In the genomic region with DNA sequence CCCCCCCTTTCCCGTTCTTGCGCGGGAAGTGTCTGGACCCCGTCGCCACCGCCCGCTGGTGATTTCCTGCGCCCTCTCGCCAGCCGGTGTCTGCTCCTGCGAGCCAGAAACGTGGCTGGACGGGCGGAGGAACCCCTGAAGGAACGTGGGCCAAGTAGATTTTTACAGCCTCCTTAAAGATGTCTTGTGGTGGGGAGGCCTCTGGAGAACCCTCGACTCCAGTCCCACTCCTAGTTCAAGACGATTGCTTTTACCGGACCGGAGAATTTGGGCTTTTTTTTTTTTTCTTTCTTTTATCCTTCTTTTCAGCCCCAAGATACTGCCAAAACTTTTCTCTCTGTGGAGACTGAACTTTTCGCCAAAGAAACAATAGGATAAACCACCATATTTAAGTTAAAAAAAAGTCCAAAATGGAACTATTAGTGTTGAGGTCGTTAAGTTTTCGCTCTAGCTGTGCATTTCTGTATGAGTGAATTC, we compare ENCODE assay signal across 8 mouse cellular contexts. TPM values are rescaled to one million over a fixed set of nuclear protein-coding genes. Genes with fewer than 3 reads are reported as not detected.
DNase-seq lines count a peak whose midpoint lies in the region; ATAC-seq and TF ChIP-seq lines count a peak whose summit lies in the region.

No protein-coding gene starts in this region.

- no peaks in the 10 kb centered on the region for H3K27me3 ChIP-seq in kidney, embryonic 15.5 days
- no peaks in the 10 kb centered on the region for H3K27me3 ChIP-seq in hindbrain, postnatal 0 days (ENCODE audit: insufficient read depth, low read length)
- H3K27me3 ChIP-seq in midbrain, embryonic 15.5 days (replicated peaks) = no peaks in the 10 kb centered on the region

- no peak for TF ChIP-seq CTCF in hindbrain, postnatal 0 days (IDR thresholded peaks at IDR 0.05; ENCODE audit: low read depth)

- H3K4me1 ChIP-seq in kidney, embryonic 15.5 days = peaks cover 19% of the 10 kb centered on the region
- H3K4me1 ChIP-seq in hindbrain, postnatal 0 days (ENCODE audit: insufficient read depth, low read length) = peaks cover 18% of the 10 kb centered on the region
- H3K4me1 ChIP-seq in midbrain, embryonic 15.5 days = peaks cover 36% of the 10 kb centered on the region

- H3K27ac ChIP-seq in kidney, embryonic 15.5 days = peak overlapping the region; percentile 94
- peak overlapping the region; percentile 77 for H3K27ac ChIP-seq in hindbrain, postnatal 0 days
- peak overlapping the region; percentile 90 for H3K27ac ChIP-seq in midbrain, embryonic 15.5 days

- H3K36me3 ChIP-seq in kidney, embryonic 15.5 days = peaks cover 9% of the 10 kb centered on the region
- H3K36me3 ChIP-seq in hindbrain, postnatal 0 days (ENCODE audit: insufficient read depth, low read length) = no peaks in the 10 kb centered on the region
- H3K36me3 ChIP-seq in midbrain, embryonic 15.5 days (replicated peaks) = 0 out of 2 replicates have a peak, but pooled peaks cover under 1% of the 10 kb centered on the region

- peak overlapping the region; percentile 92 for H3K4me3 ChIP-seq in kidney, embryonic 15.5 days (replicated peaks)
- H3K4me3 ChIP-seq in hindbrain, postnatal 0 days (ENCODE audit: low read length) = peak overlapping the region; percentile 60
- H3K4me3 ChIP-seq in midbrain, embryonic 15.5 days = peak overlapping the region; percentile 95

- H3K9me3 ChIP-seq in kidney, embryonic 15.5 days (replicated peaks) = no peaks in the 10 kb centered on the region
- H3K9me3 ChIP-seq in hindbrain, postnatal 0 days (ENCODE audit: low read length) = no peaks in the 10 kb centered on the region
- H3K9me3 ChIP-seq in midbrain, embryonic 15.5 days = no peaks in the 10 kb centered on the region

- peak; percentile 54 for ATAC-seq in kidney, embryonic 15.5 days (replicated peaks; ENCODE audit: low FRiP score)
- ATAC-seq in common myeloid progenitor, adult 5-6 weeks (replicated peaks; ENCODE audit: low read depth, poor library complexity, severe bottlenecking) = peak; percentile 33
- ATAC-seq in hindbrain, postnatal 0 days = no peak
- no peak for ATAC-seq in midbrain, embryonic 15.5 days (replicated peaks)
- no peak for ATAC-seq in monocyte, adult 5-6 weeks (replicated peaks; ENCODE audit: insufficient number of reproducible peaks, low FRiP score, low TSS enrichment, poor library complexity, severe bottlenecking)

- under 1% methylated on average over 22 of the region's 22 CpGs for WGBS in kidney, embryonic 15.5 days
- under 1% methylated on average over 22 of the region's 22 CpGs for WGBS in hindbrain, postnatal 0 days
- WGBS in midbrain, embryonic 15.5 days = under 1% methylated on average over 22 of the region's 22 CpGs

- intact Hi-C loops in left cerebral cortex, postnatal 10 days (cut with DNase I) = no loop called here

- DNase-seq in kidney, postnatal 25 days = no peak
- DNase-seq in hindbrain, postnatal 0 days (ENCODE audit: low spot score) = no peak
- no peak for DNase-seq in left cerebral cortex, postnatal 10 days (ENCODE audit: extremely low spot score in 1 of 2, low spot score in 2 of 2)
- no peak for DNase-seq in frontal cortex, postnatal 36 days (ENCODE audit: low spot score in 2 of 2)

- H3K4me2 ChIP-seq in kidney, embryonic 15.5 days = peak overlapping the region; percentile 63
- H3K4me2 ChIP-seq in hindbrain, postnatal 0 days (ENCODE audit: low read depth, low read length) = peak overlapping the region; percentile 76
- peak overlapping the region; percentile 57 for H3K4me2 ChIP-seq in midbrain, embryonic 15.5 days

- peak overlapping the region; percentile 95 for H3K9ac ChIP-seq in kidney, embryonic 15.5 days
- H3K9ac ChIP-seq in hindbrain, postnatal 0 days (replicated peaks; ENCODE audit: low read length) = peak overlapping the region; percentile 63
- H3K9ac ChIP-seq in midbrain, embryonic 15.5 days = peak overlapping the region; percentile 81

RNA-seq across cellular contexts. Expression of a gene that starts 0.7 kb away (rescaled TPM):
- 208 and 223 TPM in 2 replicates for polyA plus RNA-seq in kidney, embryonic 15.5 days (2015; fragmentation: Nextera tagmentation; extraction: Ambion mirVana)
- 123 and 125 TPM in 2 replicates for total RNA-seq in common myeloid progenitor, adult 5-6 weeks (2017)
- total RNA-seq in hindbrain, postnatal 0 days (2014; rRNA removed) = 29.4 and 32.6 TPM in 2 replicates
- 92.0 and 98.3 TPM in 2 replicates for polyA plus RNA-seq in hindbrain, postnatal 0 days (2015; fragmentation: Nextera tagmentation; extraction: Ambion mirVana)
- polyA plus RNA-seq in midbrain, embryonic 15.5 days (2015; fragmentation: Nextera tagmentation; extraction: Ambion mirVana) = 132 and 135 TPM in 2 replicates
- 55.0 to 78.3 TPM (median 61.4 TPM) in 3 replicates for total RNA-seq in monocyte, adult 5-6 weeks (2017)
- total RNA-seq in left cerebral cortex, postnatal 10 days (2021) = 10 to 100 TPM; 62.6 to 64.2 TPM

RNA-seq across cellular contexts. Expression of a gene that starts 0.9 kb away (rescaled TPM):
- polyA plus RNA-seq in kidney, embryonic 15.5 days (2015; fragmentation: Nextera tagmentation; extraction: Ambion mirVana) = 58.9 and 61.1 TPM in 2 replicates
- total RNA-seq in common myeloid progenitor, adult 5-6 weeks (2017) = 17.8 and 32.9 TPM in 2 replicates
- total RNA-seq in hindbrain, postnatal 0 days (2014; rRNA removed) = 54.3 and 55.5 TPM in 2 replicates
- 149 and 161 TPM in 2 replicates for polyA plus RNA-seq in hindbrain, postnatal 0 days (2015; fragmentation: Nextera tagmentation; extraction: Ambion mirVana)
- polyA plus RNA-seq in midbrain, embryonic 15.5 days (2015; fragmentation: Nextera tagmentation; extraction: Ambion mirVana) = 105 and 121 TPM in 2 replicates
- 51.9 to 61.1 TPM (median 55.7 TPM) in 3 replicates for total RNA-seq in monocyte, adult 5-6 weeks (2017)
- total RNA-seq in left cerebral cortex, postnatal 10 days (2021) = 100 to 1,000 TPM; 202 to 210 TPM

RNA-seq across cellular contexts. Expression of a gene that starts 44.5 kb away (rescaled TPM):
- 4.4 and 4.6 TPM in 2 replicates for polyA plus RNA-seq in kidney, embryonic 15.5 days (2015; fragmentation: Nextera tagmentation; extraction: Ambion mirVana)
- not detected in 2 replicates for total RNA-seq in common myeloid progenitor, adult 5-6 weeks (2017)
- total RNA-seq in hindbrain, postnatal 0 days (2014; rRNA removed) = 1.2 and 1.9 TPM in 2 replicates
- 2.4 and 2.7 TPM in 2 replicates for polyA plus RNA-seq in hindbrain, postnatal 0 days (2015; fragmentation: Nextera tagmentation; extraction: Ambion mirVana)
- 1.5 and 2.0 TPM in 2 replicates for polyA plus RNA-seq in midbrain, embryonic 15.5 days (2015; fragmentation: Nextera tagmentation; extraction: Ambion mirVana)
- total RNA-seq in monocyte, adult 5-6 weeks (2017) = not detected in 3 replicates
- total RNA-seq in left cerebral cortex, postnatal 10 days (2021) = under 1 TPM; 0.45 to 0.64 TPM

Comparison
In these comparisons a context has a peak if more than half of its experiments do, and no peak if none do; other contexts are left out.
1. ATAC-seq: peak in kidney, embryonic 15.5 days (single experiment) and common myeloid progenitor, adult 5-6 weeks (single experiment); none in hindbrain, postnatal 0 days (single experiment), midbrain, embryonic 15.5 days (single experiment) and monocyte, adult 5-6 weeks (single experiment).
2. Peak in every context shown above with its lines, with median percentiles within 50 percentile points of each other: H3K27ac ChIP-seq, H3K4me2 ChIP-seq, H3K4me3 ChIP-seq and H3K9ac ChIP-seq.